Mouse (Mus musculus) hindbrain, postnatal 0 days (tissue): ENCODE data around the gene Ift20. TPM values are rescaled to one million over a fixed set of nuclear protein-coding genes. Genes with fewer than 3 reads are reported as not detected.
A peak's percentile ranks its signal among the peaks of the same experiment; 100 is the strongest.

Experiments used
- ATAC-seq: fragments of 200-750 bp; cut with Nextera tagmentation; 2 replicates; pipeline ENCODE4 v1.8.0; 2017; ENCODE audit warnings: mild to moderate bottlenecking, moderate TSS enrichment, moderate library complexity
- DNase-seq: peaks from one replicate; pipeline ENCODE4 v3.0.0-alpha.2; 2015; ENCODE audit warnings: low spot score
- H3K27ac ChIP-seq: fragments of 300-500 bp; sonication (generic); 2 replicates; pipeline ENCODE4 v1.5.1; 2014; ENCODE audit warnings: mild to moderate bottlenecking
- H3K27me3 ChIP-seq: fragments of 300-500 bp; sonication (generic); 2 replicates; pipeline ENCODE4 v1.6.1; 2014; ENCODE audit warnings: low read length, mixed read lengths; ENCODE audit not compliant: insufficient read depth
- H3K36me3 ChIP-seq: fragments of 300-500 bp; sonication (generic); 2 replicates; pipeline ENCODE4 v1.6.1; 2014; ENCODE audit warnings: low read length, mixed read lengths; ENCODE audit not compliant: insufficient read depth
- H3K4me1 ChIP-seq: fragments of 300-500 bp; sonication (generic); 2 replicates; pipeline ENCODE4 v1.6.1; 2014; ENCODE audit warnings: antibody characterized with exemption, low read length, mixed read lengths; ENCODE audit not compliant: insufficient read depth
- H3K4me2 ChIP-seq: fragments of 300-500 bp; sonication (generic); 2 replicates; pipeline ENCODE4 v1.6.1; 2014; ENCODE audit warnings: low read depth, mild to moderate bottlenecking, low read length, moderate library complexity, mixed read lengths
- H3K4me3 ChIP-seq: fragments of 300-500 bp; sonication (generic); 2 replicates; pipeline ENCODE4 v1.5.1; 2014; ENCODE audit warnings: low read length
- H3K9ac ChIP-seq: fragments of 300-500 bp; sonication (generic); replicated peaks from 2 replicates; pipeline ENCODE4 v1.6.1; 2014; ENCODE audit warnings: mild to moderate bottlenecking, low read length, moderate library complexity, mixed read lengths
- H3K9me3 ChIP-seq: fragments of 300-500 bp; sonication (generic); 2 replicates; pipeline ENCODE4 v1.6.1; 2016; ENCODE audit warnings: low read length, mixed read lengths
- CTCF ChIP-seq: IDR thresholded peaks from 2 replicates; pipeline ENCODE4 v1.5.1; 2016; ENCODE audit warnings: antibody characterized with exemption, control low read depth, low read depth
- WGBS: fragments of 180-500 bp; shearing (Covaris S2); extraction: QIAGEN DNeasy Blood & Tissue Kit; methylation state at CpG from one replicate; pipeline ENCODE4 v1.1.7; 2014; 5-methylcytosine and 5-hydroxymethylcytosine counted together
- polyA plus RNA-seq: library from polyadenylated mRNA; unstranded; fragments of >200 nt; fragmentation: Nextera tagmentation; extraction: Ambion mirVana; gene quantifications from 2 replicates; pipeline ENCODE4 v1.2.1, GENCODE M21; 2015
- total RNA-seq: library from RNA; depleted of rRNA; stranded (reverse); fragments of >200 nt; gene quantifications from 2 replicates; pipeline ENCODE4 v1.2.3, GENCODE M21; 2014

Gene Ift20
- total and polyA plus RNA-seq, 2 experiments from 2014 or later, result 96.2 to 123 TPM

GRCm38 (mm10) chr11:78534516-78534915, 1.6 kb upstream of the Ift20 start:
- H3K27ac ChIP-seq, result no peak overlapping the region
- ATAC-seq, result no peak
- no peak for DNase-seq
- no peaks in the 10 kb centered on the region for H3K27me3 ChIP-seq
- peaks cover 8% of the 10 kb centered on the region for H3K36me3 ChIP-seq
- H3K9ac ChIP-seq, result no peak overlapping the region
- TF ChIP-seq CTCF, result peak; percentile 22
- H3K4me1 ChIP-seq, result peaks cover 21% of the 10 kb centered on the region; the same call in 1 of the 2 replicates
- 89% methylated on average over 4 of the region's 4 CpGs for WGBS
- H3K4me2 ChIP-seq, result peak overlapping the region; percentile 88
- no peaks in the 10 kb centered on the region for H3K9me3 ChIP-seq
- H3K4me3 ChIP-seq, result peak overlapping the region; percentile 81

GRCm38 (mm10) chr11:78535376-78536079, 633 bp upstream of the Ift20 start:
- Histone ChIP-seq H3K9ac (peak overlapping the region; percentile 71), H3K9me3 (no peaks in the 10 kb centered on the region), H3K4me1 (peaks cover 21% of the 10 kb centered on the region; the same call in 1 of the 2 replicates), H3K36me3 (peaks cover 12% of the 10 kb centered on the region; the same call in 1 of the 2 replicates), H3K4me3 (peak overlapping the region; percentile 81), H3K27me3 (no peaks in the 10 kb centered on the region), H3K4me2 (peak overlapping the region; percentile 88), H3K27ac (peak overlapping the region; percentile 91)
- WGBS, result under 1% methylated on average over 23 of the region's 23 CpGs
- DNase-seq (peak; percentile 49), ATAC-seq (peak; percentile 68)
- TF ChIP-seq CTCF, result no peak

- WGBS, result 2% methylated on average over 14 of the region's 14 CpGs
- peaks cover 21% of the 10 kb centered on the region; the same call in 1 of the 2 replicates for H3K4me1 ChIP-seq
- ATAC-seq (0 out of 2 replicates have a peak, but pooled peaks have one; percentile 0), DNase-seq (no peak)
- H3K36me3 ChIP-seq, result peaks cover 16% of the 10 kb centered on the region; the same call in 1 of the 2 replicates
- H3K9ac ChIP-seq, result peak overlapping the region; percentile 75
- no peaks in the 10 kb centered on the region for H3K27me3 ChIP-seq
- no peak for TF ChIP-seq CTCF
- H3K4me2 ChIP-seq, result peak overlapping the region; percentile 86
- H3K9me3 ChIP-seq, result no peaks in the 10 kb centered on the region
- peak overlapping the region; percentile 86 for H3K27ac ChIP-seq
- peak overlapping the region; percentile 81 for H3K4me3 ChIP-seq
Measured at GRCm38 (mm10) chr11:78536690-78537084, 526 bp downstream of the Ift20 start.

DNA sequence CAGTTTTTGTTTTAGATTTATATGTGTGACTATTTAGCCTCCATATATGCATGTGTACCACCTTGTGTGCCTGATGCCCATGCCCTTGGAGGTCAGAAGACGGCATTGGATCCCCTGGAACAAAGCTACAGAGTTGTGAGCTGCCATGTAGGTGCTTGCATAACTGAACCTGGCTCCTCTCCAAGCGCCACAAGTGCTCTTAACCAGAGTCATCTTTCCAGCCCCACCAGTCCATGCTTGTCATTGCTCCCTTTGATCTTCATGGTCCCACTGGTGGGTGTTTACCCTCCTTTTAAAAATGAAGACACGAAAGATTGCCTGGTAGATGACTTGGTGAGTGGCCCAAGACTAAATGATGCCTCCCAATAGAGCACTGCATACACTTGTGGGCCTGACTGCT, 4.2 kb downstream of the Ift20 start:
- Histone ChIP-seq H3K4me2 (no peak overlapping the region), H3K27me3 (no peaks in the 10 kb centered on the region), H3K36me3 (peaks cover 16% of the 10 kb centered on the region; the same call in 1 of the 2 replicates), H3K4me3 (no peak overlapping the region), H3K9me3 (no peaks in the 10 kb centered on the region), H3K27ac (no peak overlapping the region), H3K9ac (no peak overlapping the region), H3K4me1 (peaks cover 14% of the 10 kb centered on the region; the same call in 1 of the 2 replicates)
- DNase-seq (no peak), ATAC-seq (no peak)
- WGBS, result 89% methylated on average over 3 of the region's 3 CpGs
- no peak for TF ChIP-seq CTCF

DNA sequence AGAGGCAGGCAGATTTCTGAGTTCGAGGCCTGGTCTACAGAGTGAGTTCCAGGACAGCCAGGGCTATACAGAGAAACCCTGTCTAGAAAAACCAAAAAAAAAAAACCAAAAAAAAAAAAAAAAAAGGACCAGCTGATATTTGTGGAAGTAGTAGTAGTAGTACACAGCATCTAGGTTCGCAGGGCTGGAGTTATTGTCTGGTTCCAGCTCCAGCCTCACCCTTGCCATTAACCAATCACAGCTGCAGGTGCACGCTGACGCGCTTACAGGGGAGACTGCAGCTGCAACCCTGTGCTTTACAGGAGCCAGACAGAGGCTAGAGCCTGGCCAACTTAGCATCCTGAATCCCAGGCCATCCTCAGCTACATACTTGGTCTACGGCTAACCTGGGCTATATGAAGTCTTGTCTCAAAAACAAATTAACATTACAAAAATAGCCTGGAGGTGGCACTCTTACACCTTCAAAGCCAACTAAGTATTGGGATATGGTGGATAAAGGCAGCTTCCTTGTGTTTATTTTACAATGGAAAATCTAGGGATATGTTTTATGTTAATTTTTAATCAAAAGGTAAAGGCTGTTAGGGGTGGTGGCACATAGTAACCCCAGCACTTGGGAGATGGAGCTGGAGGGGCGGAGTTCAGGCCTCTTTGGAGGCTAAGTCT, 8.4 kb downstream of the Ift20 start:
- Histone ChIP-seq H3K27me3 (no peaks in the 10 kb centered on the region), H3K36me3 (peaks cover 16% of the 10 kb centered on the region; the same call in 1 of the 2 replicates), H3K4me2 (no peak overlapping the region), H3K27ac (no peak overlapping the region), H3K9ac (no peak overlapping the region), H3K4me1 (0 out of 2 replicates have a peak, but pooled peaks cover 5% of the 10 kb centered on the region), H3K4me3 (no peak overlapping the region), H3K9me3 (no peaks in the 10 kb centered on the region)
- WGBS, result 95% methylated on average over 7 of the region's 7 CpGs
- DNase-seq (peak; percentile 50), ATAC-seq (no peak)
- peak; percentile 43 for TF ChIP-seq CTCF

DNA sequence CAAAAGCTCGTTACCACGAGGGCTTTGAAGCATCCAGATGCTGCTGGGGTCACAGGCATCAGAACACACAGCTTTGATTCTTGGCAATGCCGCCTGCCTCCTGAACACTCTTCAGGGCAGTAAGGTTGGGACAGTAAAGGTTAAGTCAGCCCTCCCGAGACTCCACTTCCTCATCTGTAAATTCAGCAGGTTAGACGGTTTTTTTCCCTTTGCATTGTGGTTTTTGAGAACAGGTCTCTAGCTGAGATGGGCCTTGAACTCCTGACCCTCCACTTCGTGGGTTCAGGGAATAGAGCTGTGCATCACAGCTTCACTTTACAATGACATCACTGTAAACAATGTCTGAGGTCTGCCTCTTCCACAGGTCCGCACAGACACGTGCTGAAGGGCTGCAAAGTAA, 9.0 kb downstream of the Ift20 start:
- DNase-seq, result no peak

More for the DNA sequence above, 9.0 kb downstream of the Ift20 start:
- Histone ChIP-seq H3K27ac (no peak overlapping the region), H3K9me3 (no peaks in the 10 kb centered on the region), H3K4me3 (no peak overlapping the region), H3K4me2 (no peak overlapping the region), H3K36me3 (peaks cover 11% of the 10 kb centered on the region; the same call in 1 of the 2 replicates), H3K27me3 (no peaks in the 10 kb centered on the region), H3K4me1 (0 out of 2 replicates have a peak, but pooled peaks cover 7% of the 10 kb centered on the region), H3K9ac (no peak overlapping the region)
- ATAC-seq, result no peak
- WGBS, result 76% methylated on average over 8 of the region's 8 CpGs
- no peak for TF ChIP-seq CTCF
